Mouse (Mus musculus) midbrain, embryonic 15.5 days (tissue): ENCODE results near the gene Pcnx2. TPM values are rescaled to one million over a fixed set of nuclear protein-coding genes. Genes with fewer than 3 reads are reported as not detected.

Experiments used
- ATAC-seq: fragments of 200-750 bp; cut with Nextera tagmentation; replicated peaks from 2 replicates; pipeline ENCODE4 v1.8.0; 2017; ENCODE audit warnings: moderate TSS enrichment
- H3K27ac ChIP-seq: fragments of 300-500 bp; sonication (generic); 2 replicates; pipeline ENCODE4 v1.5.1; 2015; ENCODE audit warnings: mild to moderate bottlenecking, inconsistent platforms
- H3K27me3 ChIP-seq: fragments of 300-500 bp; sonication (generic); replicated peaks from 2 replicates; pipeline ENCODE4 v1.6.1; 2015; ENCODE audit warnings: inconsistent platforms
- H3K36me3 ChIP-seq: fragments of 300-500 bp; sonication (generic); replicated peaks from 2 replicates; pipeline ENCODE4 v1.6.1; 2015; ENCODE audit warnings: inconsistent platforms
- H3K4me1 ChIP-seq: fragments of 300-500 bp; sonication (generic); 2 replicates; pipeline ENCODE4 v1.6.1; 2015; ENCODE audit warnings: inconsistent platforms
- H3K4me2 ChIP-seq: fragments of 300-500 bp; sonication (generic); 2 replicates; pipeline ENCODE4 v1.6.1; 2015; ENCODE audit warnings: inconsistent platforms, mild to moderate bottlenecking, moderate library complexity
- H3K4me3 ChIP-seq: fragments of 300-500 bp; sonication (generic); 2 replicates; pipeline ENCODE4 v1.5.1; 2015; ENCODE audit warnings: mild to moderate bottlenecking, inconsistent platforms
- H3K9ac ChIP-seq: fragments of 300-500 bp; sonication (generic); 2 replicates; pipeline ENCODE4 v1.6.1; 2015; ENCODE audit warnings: mild to moderate bottlenecking, inconsistent platforms
- H3K9me3 ChIP-seq: fragments of 300-500 bp; sonication (generic); 2 replicates; pipeline ENCODE4 v1.6.1; 2016; ENCODE audit warnings: inconsistent platforms
- WGBS: fragments of 180-500 bp; shearing (Covaris S2); methylation state at CpG from one replicate; pipeline ENCODE4 v1.1.7; 2015; ENCODE audit warnings: mixed read lengths; 5-methylcytosine and 5-hydroxymethylcytosine counted together
- polyA plus RNA-seq: library from polyadenylated mRNA; unstranded; fragments of >200 nt; fragmentation: Nextera tagmentation; extraction: Ambion mirVana; gene quantifications from 2 replicates; pipeline ENCODE4 v1.2.1, GENCODE M21; 2015

The Pcnx2 gene
- polyA plus RNA-seq, 1 experiment from 2014 or later: 7.5 TPM

- no peaks in the 10 kb centered on the region for H3K9me3 ChIP-seq
- no peaks in the 10 kb centered on the region for H3K4me1 ChIP-seq
- H3K36me3 ChIP-seq: 0 out of 2 replicates have a peak, but pooled peaks cover 7% of the 10 kb centered on the region
- 45% methylated on average over 7 of the region's 7 CpGs for WGBS
- no peak overlapping the region for H3K4me2 ChIP-seq
- no peak overlapping the region for H3K9ac ChIP-seq
- H3K27ac ChIP-seq: no peak overlapping the region
- no peak overlapping the region for H3K4me3 ChIP-seq
- ATAC-seq: no peak
- no peaks in the 10 kb centered on the region for H3K27me3 ChIP-seq
Measured at GRCm38 (mm10) chr8:125773281-125773803, 124.8 kb downstream of the Pcnx2 start.

GRCm38 (mm10) chr8:125772300-125772699 is 125.8 kb downstream of the Pcnx2 start:
- H3K4me3 ChIP-seq: no peak overlapping the region
- 63% methylated on average over 2 of the region's 2 CpGs for WGBS
- no peak overlapping the region for H3K27ac ChIP-seq
- no peak overlapping the region for H3K9ac ChIP-seq
- no peaks in the 10 kb centered on the region for H3K4me1 ChIP-seq
- H3K36me3 ChIP-seq: 0 out of 2 replicates have a peak, but pooled peaks cover 7% of the 10 kb centered on the region
- ATAC-seq: no peak
- H3K27me3 ChIP-seq: no peaks in the 10 kb centered on the region
- H3K4me2 ChIP-seq: no peak overlapping the region
- no peaks in the 10 kb centered on the region for H3K9me3 ChIP-seq

GRCm38 (mm10) chr8:125768079-125768478 is 130.0 kb downstream of the Pcnx2 start:
- peaks cover 25% of the 10 kb centered on the region; the same call in 1 of the 2 replicates for H3K36me3 ChIP-seq
- no peak for ATAC-seq
- H3K9me3 ChIP-seq: 0 out of 2 replicates have a peak, but pooled peaks cover 5% of the 10 kb centered on the region
- H3K9ac ChIP-seq: no peak overlapping the region
- no peaks in the 10 kb centered on the region for H3K27me3 ChIP-seq
- no peak overlapping the region for H3K27ac ChIP-seq
- H3K4me2 ChIP-seq: no peak overlapping the region
- H3K4me3 ChIP-seq: no peak overlapping the region
- no peaks in the 10 kb centered on the region for H3K4me1 ChIP-seq
- 89% methylated on average over 10 of the region's 10 CpGs for WGBS

- no peak overlapping the region for H3K4me2 ChIP-seq
- no peak overlapping the region for H3K9ac ChIP-seq
- H3K9me3 ChIP-seq: 0 out of 2 replicates have a peak, but pooled peaks cover 5% of the 10 kb centered on the region
- H3K27me3 ChIP-seq: no peaks in the 10 kb centered on the region
- peaks cover 21% of the 10 kb centered on the region; the same call in 1 of the 2 replicates for H3K36me3 ChIP-seq
- ATAC-seq: no peak
- no peak overlapping the region for H3K27ac ChIP-seq
- WGBS: 89% methylated on average over 16 of the region's 16 CpGs
- H3K4me1 ChIP-seq: no peaks in the 10 kb centered on the region
- H3K4me3 ChIP-seq: no peak overlapping the region
Measured at GRCm38 (mm10) chr8:125763066-125763786, 134.9 kb downstream of the Pcnx2 start.

GRCm38 (mm10) chr8:125759022-125759421 is 139.1 kb downstream of the Pcnx2 start:
- H3K36me3 ChIP-seq: 0 out of 2 replicates have a peak, but pooled peaks cover 7% of the 10 kb centered on the region
- no peak for ATAC-seq
- no peak overlapping the region for H3K4me3 ChIP-seq
- H3K9me3 ChIP-seq: 0 out of 2 replicates have a peak, but pooled peaks cover 5% of the 10 kb centered on the region
- 50% methylated on average over 10 of the region's 10 CpGs for WGBS
- H3K27me3 ChIP-seq: no peaks in the 10 kb centered on the region
- no peak overlapping the region for H3K4me2 ChIP-seq
- peaks cover 3% of the 10 kb centered on the region; the same call in 1 of the 2 replicates for H3K4me1 ChIP-seq
- no peak overlapping the region for H3K27ac ChIP-seq
- no peak overlapping the region for H3K9ac ChIP-seq

DNA sequence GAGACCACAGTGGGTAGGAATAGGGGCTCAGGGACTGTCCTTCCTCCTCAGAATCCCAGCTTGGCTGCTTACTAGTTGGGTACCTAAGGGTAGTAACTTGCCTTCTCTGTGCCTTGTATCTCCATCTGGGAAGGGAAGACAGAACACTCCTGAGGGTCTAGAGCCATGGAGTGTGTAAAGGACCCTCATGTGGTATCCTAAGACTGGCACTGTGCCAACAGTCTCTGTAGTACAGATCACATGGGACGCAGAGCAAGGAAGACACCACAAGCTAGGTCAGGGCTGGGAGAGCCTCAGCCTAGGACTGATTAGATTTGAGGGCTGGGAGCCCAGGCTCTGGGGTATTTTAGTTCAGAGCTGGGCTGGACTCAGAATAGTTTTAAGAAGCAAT is 141.0 kb downstream of the Pcnx2 start:
- no peak overlapping the region for H3K27ac ChIP-seq
- ATAC-seq: no peak

GRCm38 (mm10) chr8:125756391-125757105 is 141.6 kb downstream of the Pcnx2 start:
- Histone ChIP-seq H3K9me3 (no peaks in the 10 kb centered on the region), H3K27me3 (no peaks in the 10 kb centered on the region), H3K27ac (no peak overlapping the region), H3K4me2 (no peak overlapping the region), H3K4me3 (no peak overlapping the region), H3K36me3 (0 out of 2 replicates have a peak, but pooled peaks cover 3% of the 10 kb centered on the region), H3K4me1 (peaks cover 3% of the 10 kb centered on the region; the same call in 1 of the 2 replicates), H3K9ac (no peak overlapping the region)
- 53% methylated on average over 9 of the region's 9 CpGs for WGBS
- ATAC-seq: 0 out of 2 replicates have a peak, but pooled peaks have one; percentile 48

More for the DNA sequence above, 141.0 kb downstream of the Pcnx2 start:
- Histone ChIP-seq H3K4me1 (peaks cover 3% of the 10 kb centered on the region; the same call in 1 of the 2 replicates), H3K9me3 (no peaks in the 10 kb centered on the region), H3K27me3 (no peaks in the 10 kb centered on the region), H3K4me3 (no peak overlapping the region), H3K36me3 (0 out of 2 replicates have a peak, but pooled peaks cover 3% of the 10 kb centered on the region), H3K4me2 (no peak overlapping the region), H3K9ac (no peak overlapping the region)
- 49% methylated on average over 1 of the region's 1 CpGs for WGBS

DNA sequence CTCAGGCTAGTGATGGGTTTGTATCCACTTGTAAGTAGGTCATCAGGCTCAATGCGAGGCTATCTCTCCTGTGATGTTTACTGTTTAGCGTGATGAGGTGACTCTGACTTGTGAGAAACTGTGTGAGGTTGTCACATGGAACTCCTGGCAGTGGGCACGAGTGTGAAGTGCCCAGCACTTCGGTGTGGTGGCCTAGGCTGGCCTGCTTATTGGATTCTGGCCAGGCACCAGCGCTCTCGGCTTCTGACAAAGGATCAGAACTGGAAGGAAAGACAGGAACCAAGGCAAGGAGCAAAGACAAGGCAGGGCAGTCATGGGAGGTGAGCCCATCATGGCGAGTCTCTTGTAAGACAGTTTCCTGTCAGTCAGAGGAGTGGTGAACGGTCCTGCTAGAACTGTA is 142.2 kb downstream of the Pcnx2 start:
- WGBS: 72% methylated on average over 8 of the region's 8 CpGs
- no peaks in the 10 kb centered on the region for H3K9me3 ChIP-seq
- no peaks in the 10 kb centered on the region for H3K27me3 ChIP-seq
- no peak overlapping the region for H3K4me2 ChIP-seq
- H3K9ac ChIP-seq: no peak overlapping the region
- no peak overlapping the region for H3K4me3 ChIP-seq
- ATAC-seq: no peak
- no peak overlapping the region for H3K27ac ChIP-seq
- peaks cover 3% of the 10 kb centered on the region; the same call in 1 of the 2 replicates for H3K4me1 ChIP-seq
- H3K36me3 ChIP-seq: 0 out of 2 replicates have a peak, but pooled peaks cover 2% of the 10 kb centered on the region

GRCm38 (mm10) chr8:125750846-125751245 is 147.3 kb downstream of the Pcnx2 start:
- Histone ChIP-seq H3K9me3 (no peaks in the 10 kb centered on the region), H3K9ac (no peak overlapping the region), H3K27me3 (no peaks in the 10 kb centered on the region), H3K27ac (no peak overlapping the region), H3K4me3 (no peak overlapping the region), H3K4me1 (no peaks in the 10 kb centered on the region), H3K36me3 (no peaks in the 10 kb centered on the region; the same call in 1 of the 2 replicates), H3K4me2 (no peak overlapping the region)
- ATAC-seq: no peak
- 70% methylated on average over 8 of the region's 8 CpGs for WGBS

- H3K27me3 ChIP-seq: no peaks in the 10 kb centered on the region
- no peaks in the 10 kb centered on the region for H3K9me3 ChIP-seq
- H3K4me2 ChIP-seq: no peak overlapping the region
- 78% methylated on average over 8 of the region's 8 CpGs for WGBS
- H3K36me3 ChIP-seq: no peaks in the 10 kb centered on the region; the same call in 1 of the 2 replicates
- no peak overlapping the region for H3K27ac ChIP-seq
- H3K9ac ChIP-seq: no peak overlapping the region
- no peak for ATAC-seq
- H3K4me1 ChIP-seq: no peaks in the 10 kb centered on the region
- H3K4me3 ChIP-seq: no peak overlapping the region
Measured at GRCm38 (mm10) chr8:125747390-125747789, 150.7 kb downstream of the Pcnx2 start.

DNA sequence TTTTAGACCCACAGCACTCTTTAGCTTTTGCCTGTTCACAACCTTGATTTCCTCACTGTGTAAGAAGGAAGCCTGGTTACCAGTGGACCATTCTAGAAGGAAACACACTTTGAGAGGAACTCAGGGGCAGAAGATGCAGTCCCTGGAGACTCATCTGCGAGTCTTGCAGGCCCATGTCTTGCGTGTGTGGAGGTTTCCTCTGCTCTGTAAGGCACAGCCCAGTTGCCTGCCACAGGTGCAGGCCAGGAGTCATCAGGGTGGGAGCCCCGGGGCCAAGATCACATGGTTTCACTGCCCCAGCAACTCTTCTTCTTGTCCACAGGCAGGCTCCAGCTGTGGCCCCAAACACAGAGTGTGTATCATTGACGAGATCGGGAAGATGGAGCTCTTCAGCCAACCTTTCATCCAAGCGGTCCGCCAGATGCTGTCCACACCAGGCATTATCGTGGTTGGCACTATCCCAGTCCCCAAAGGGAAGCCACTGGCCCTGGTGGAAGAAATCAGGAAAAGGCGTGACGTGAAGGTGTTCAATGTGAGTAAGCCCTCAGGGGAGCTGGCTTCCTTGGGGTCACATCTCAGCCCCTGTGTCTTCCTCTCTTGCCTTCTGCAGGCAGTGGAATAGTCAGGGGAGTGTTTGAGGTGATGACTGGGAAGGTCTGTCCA is 153.1 kb downstream of the Pcnx2 start:
- Histone ChIP-seq H3K27ac (no peak overlapping the region), H3K27me3 (no peaks in the 10 kb centered on the region), H3K36me3 (no peaks in the 10 kb centered on the region; the same call in 1 of the 2 replicates), H3K9ac (no peak overlapping the region), H3K4me1 (no peaks in the 10 kb centered on the region), H3K4me2 (no peak overlapping the region), H3K4me3 (no peak overlapping the region), H3K9me3 (no peaks in the 10 kb centered on the region)
- ATAC-seq: no peak
- 88% methylated on average over 10 of the region's 10 CpGs for whole genome bisulfite sequencing

DNA sequence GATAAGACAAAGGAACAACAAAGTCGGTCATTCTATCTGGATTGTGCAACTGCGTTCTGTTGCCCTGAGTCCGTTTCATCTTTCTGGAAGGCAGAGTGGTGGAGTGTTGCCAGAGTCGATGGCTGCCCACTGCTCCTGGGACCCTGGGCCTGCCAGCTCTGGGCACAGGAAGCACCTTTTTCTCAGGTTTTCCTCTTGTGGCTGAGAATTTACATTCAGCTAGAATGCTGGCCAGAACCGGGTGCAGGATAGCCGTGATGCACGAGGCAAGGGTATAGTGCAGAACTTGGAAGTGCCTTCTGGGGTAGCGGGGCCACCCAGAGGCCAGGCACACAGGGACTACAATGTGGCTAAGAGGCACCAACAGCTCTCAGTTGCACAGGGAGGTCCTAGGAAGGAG is 155.7 kb downstream of the Pcnx2 start:
- Histone ChIP-seq H3K4me1 (no peaks in the 10 kb centered on the region), H3K4me2 (no peak overlapping the region), H3K9ac (no peak overlapping the region), H3K4me3 (no peak overlapping the region), H3K27me3 (no peaks in the 10 kb centered on the region), H3K36me3 (no peaks in the 10 kb centered on the region), H3K9me3 (no peaks in the 10 kb centered on the region), H3K27ac (no peak overlapping the region)
- ATAC-seq: no peak
- WGBS: 81% methylated on average over 8 of the region's 8 CpGs
